8 mouse cellular contexts compared by ENCODE assay signal in genomic region chr19:10041388-10042148, GRCm38 (mm10). TPM values are rescaled to one million over a fixed set of nuclear protein-coding genes. Genes with fewer than 3 reads are reported as not detected.
DNase-seq lines count a peak whose midpoint lies in the region; ATAC-seq and TF ChIP-seq lines count a peak whose summit lies in the region.

Gene Fads3 (plus strand): TSS chr19:10041569.

- intact Hi-C loops in gastrocnemius, postnatal 14 days (cut with DNase I; ENCODE audit: low total_unique reads) = loop anchor here (5.0 kb wide), 1 partner anchor 156 kb away; no protein-coding TSS in a partner anchor
- intact Hi-C loops in left cerebral cortex, postnatal 14 days (cut with DNase I) = no loop called here

- peak within 1 kb of the TSS; percentile 74 for H3K9ac ChIP-seq in hindbrain, postnatal 0 days (replicated peaks; ENCODE audit: low read length)

- H3K4me3 ChIP-seq in hindbrain, postnatal 0 days (ENCODE audit: low read length) = peak within 1 kb of the TSS; percentile 71
- peak within 1 kb of the TSS; percentile 95 for H3K4me3 ChIP-seq in megakaryocyte, embryonic 14.5 days (replicated peaks)

- peak; percentile 68 to 79 for DNase-seq in adrenal gland, adult 18-20 months (ENCODE audit: low spot score in 2 of 2)
- peak; percentile 82 for DNase-seq in embryo, embryonic 10.5 days (ENCODE audit: low spot score)
- peak; percentile 87 for DNase-seq in gastrocnemius, postnatal 14 days
- peak; percentile 81 for DNase-seq in hindbrain, postnatal 0 days (ENCODE audit: low spot score)
- peak; percentile 62 to 74 for DNase-seq in left cerebral cortex, postnatal 14 days (ENCODE audit: low spot score in 2 of 2)
- DNase-seq in right cerebral cortex, postnatal 10 days (ENCODE audit: low spot score in 2 of 2) = peak; percentile 84 to 85
- peak; percentile 66 to 83 for DNase-seq in urinary bladder, postnatal 36 days (ENCODE audit: low spot score in 2 of 2)

- H3K4me1 ChIP-seq in hindbrain, postnatal 0 days (ENCODE audit: insufficient read depth, low read length) = peaks cover 18% of the 10 kb centered on the region; the same call in 1 of the 2 replicates
- peaks cover 68% of the 10 kb centered on the region for H3K4me1 ChIP-seq in megakaryocyte, embryonic 14.5 days

- peak within 1 kb of the TSS; percentile 88 for H3K4me2 ChIP-seq in hindbrain, postnatal 0 days (ENCODE audit: low read depth, low read length)

- peak; percentile 32 for TF ChIP-seq CTCF in hindbrain, postnatal 0 days (IDR thresholded peaks at IDR 0.05; ENCODE audit: low read depth)

- no peaks in the 10 kb centered on the region for H3K9me3 ChIP-seq in hindbrain, postnatal 0 days (ENCODE audit: low read length)
- no peaks in the 10 kb centered on the region for H3K9me3 ChIP-seq in megakaryocyte, embryonic 14.5 days

- WGBS in hindbrain, postnatal 0 days = under 1% methylated on average over 53 of the region's 69 CpGs

- no peaks in the 10 kb centered on the region for H3K36me3 ChIP-seq in hindbrain, postnatal 0 days (ENCODE audit: insufficient read depth, low read length)
- H3K36me3 ChIP-seq in megakaryocyte, embryonic 14.5 days (replicated peaks; ENCODE audit: low read length) = peaks cover 30% of the 10 kb centered on the region

- peak; percentile 86 for ATAC-seq in hindbrain, postnatal 0 days

- peak within 1 kb of the TSS; percentile 67 for H3K27ac ChIP-seq in hindbrain, postnatal 0 days

- H3K27me3 ChIP-seq in hindbrain, postnatal 0 days (ENCODE audit: insufficient read depth, low read length) = no peaks in the 10 kb centered on the region
- peaks cover 56% of the 10 kb centered on the region for H3K27me3 ChIP-seq in megakaryocyte, embryonic 14.5 days (replicated peaks)

RNA-seq across cellular contexts. Expression of gene Fads3, which starts in this region (rescaled TPM):
- 10 to 100 TPM; 10.3 to 54.2 TPM for total RNA-seq in adrenal gland, adult 18-20 months (2021)
- total RNA-seq in gastrocnemius, postnatal 14 days (2021) = 1 to 10 TPM; 5.4 to 6.0 TPM
- 52.5 and 59.0 TPM in 2 replicates for total RNA-seq in hindbrain, postnatal 0 days (2014; rRNA removed)
- polyA plus RNA-seq in hindbrain, postnatal 0 days (2015; fragmentation: Nextera tagmentation; extraction: Ambion mirVana) = 35.1 and 37.4 TPM in 2 replicates
- 10 to 100 TPM; 35.0 to 36.6 TPM for total RNA-seq in left cerebral cortex, postnatal 14 days (2021)
- 3.6 and 19.1 TPM in 2 replicates for polyA plus RNA-seq in megakaryocyte, embryonic 14.5 days (2012; ENCODE audit: insufficient read depth, low replicate concordance)

Comparison
In these comparisons a context has a peak if more than half of its experiments do, and no peak if none do; other contexts are left out.
1. Peak in every context shown above with its lines: DNase-seq, ATAC-seq, H3K4me3 ChIP-seq and H3K27ac ChIP-seq.